Mouse (Mus musculus) C2C12 (cell line): ENCODE measurements around the gene Tmigd1.

Experiments used
- CEBPB ChIP-seq: IDR thresholded peaks from one replicate; pipeline ENCODE4 v1.6.1; 2011; ENCODE audit warnings: low read depth, mild to moderate bottlenecking, control low read depth, moderate library complexity
- CTCF ChIP-seq: IDR thresholded peaks from one replicate; pipeline ENCODE4 v1.5.1; 2011; ENCODE audit not compliant: control insufficient read depth, insufficient read depth, insufficient read length
- MAX ChIP-seq: IDR thresholded peaks from one replicate; pipeline ENCODE4 v1.6.1; 2011; ENCODE audit warnings: mild to moderate bottlenecking, control low read depth
- USF1 ChIP-seq: IDR thresholded peaks from one replicate; pipeline ENCODE4 v1.6.1; 2011; ENCODE audit warnings: low read depth, mild to moderate bottlenecking, control low read depth, moderate library complexity

DNA sequence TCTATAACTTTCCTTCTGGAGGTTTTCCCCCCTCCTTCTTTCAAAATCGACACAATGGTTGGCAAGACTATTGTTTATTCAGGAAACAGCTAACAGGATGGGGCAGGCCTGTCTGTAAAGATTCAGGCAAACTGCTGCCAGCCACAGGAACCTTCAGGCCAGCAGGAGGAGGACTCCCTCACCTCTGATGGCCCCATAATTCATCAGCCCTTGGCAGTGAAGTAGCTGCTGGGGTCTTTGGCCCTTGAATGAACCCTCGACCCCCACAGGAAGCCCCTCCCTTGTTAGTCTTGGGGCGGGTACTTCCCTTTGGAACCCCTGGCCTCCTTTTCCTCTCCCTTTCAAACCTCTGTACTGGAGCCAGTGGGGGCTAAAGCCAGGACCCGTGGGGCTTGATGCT, 8.4 kb upstream of the Tmigd1 start:
- TF ChIP-seq CTCF (no peak), USF1 (no peak), CEBPB (no peak), MAX (no peak)
